Mouse (Mus musculus) urinary bladder, postnatal 25 days (tissue): ENCODE results near the gene Psg19.
"Not testable (repeated sequence)": the region's sequence is repeated elsewhere in the genome, so short reads cannot be mapped to it uniquely, and the experiment has no call there.

Experiments used
- DNase-seq: peaks from one replicate; pipeline ENCODE4 v3.0.0; 2022; ENCODE audit warnings: low spot score

The Psg19 gene

GRCm38 (mm10) chr7:18798420-18798819 is at the start of gene Psg19:
Gene Psg19, minus strand, starts transcription at chr7:18798520.
- no peak for DNase-seq

- no peak for DNase-seq
These were observed 46.5 kb upstream of the Psg19 start for GRCm38 (mm10) chr7:18844811-18845210.

GRCm38 (mm10) chr7:18841174-18841567 is 42.9 kb upstream of the Psg19 start:
- DNase-seq: no peak

GRCm38 (mm10) chr7:18840386-18841173 is 42.3 kb upstream of the Psg19 start:
- peak; percentile 38 for DNase-seq

- no peak for DNase-seq
These were observed 41.5 kb upstream of the Psg19 start, which contains the start of gene Mill2 for GRCm38 (mm10) chr7:18839865-18840264. Gene Mill2, plus strand, starts transcription at chr7:18839966.

GRCm38 (mm10) chr7:18832298-18832697 is 34.0 kb upstream of the Psg19 start:
- DNase-seq: no peak

- no peak for DNase-seq
These were observed 31.2 kb upstream of the Psg19 start for GRCm38 (mm10) chr7:18829545-18829944.

GRCm38 (mm10) chr7:18828592-18828991 is 30.3 kb upstream of the Psg19 start:
- DNase-seq: no peak

- no peak for DNase-seq
These were observed 29.6 kb upstream of the Psg19 start for GRCm38 (mm10) chr7:18827792-18828546.

- DNase-seq: no peak
These were observed 23.2 kb upstream of the Psg19 start, which contains the start of gene Psg17 for GRCm38 (mm10) chr7:18821507-18821906. Gene Psg17, minus strand, starts transcription at chr7:18821607.

- DNase-seq: no peak
These were observed 20.0 kb upstream of the Psg19 start for GRCm38 (mm10) chr7:18818301-18818700.

GRCm38 (mm10) chr7:18803526-18803925 is 5.2 kb upstream of the Psg19 start:
- DNase-seq: no peak

GRCm38 (mm10) chr7:18799129-18799528 is 809 bp upstream of the Psg19 start:
- DNase-seq: no peak

GRCm38 (mm10) chr7:18790671-18791070 is 7.6 kb downstream of the Psg19 start:
- not testable (repeated sequence) for DNase-seq

- not testable (repeated sequence) for DNase-seq
These were observed 17.0 kb downstream of the Psg19 start for GRCm38 (mm10) chr7:18781301-18781700.

GRCm38 (mm10) chr7:18779337-18779781 is 19.0 kb downstream of the Psg19 start:
- DNase-seq: no peak

GRCm38 (mm10) chr7:18762885-18763284 is 35.4 kb downstream of the Psg19 start:
- DNase-seq: not testable (repeated sequence)

- DNase-seq: not testable (repeated sequence)
These were observed 38.2 kb downstream of the Psg19 start for GRCm38 (mm10) chr7:18760152-18760551.

- DNase-seq: peak; percentile 36
These were observed 48.3 kb downstream of the Psg19 start for GRCm38 (mm10) chr7:18749896-18750477.

- no peak for DNase-seq
These were observed 49.1 kb downstream of the Psg19 start for GRCm38 (mm10) chr7:18748994-18749895.

- not testable (repeated sequence) for DNase-seq
These were observed 50.9 kb downstream of the Psg19 start for GRCm38 (mm10) chr7:18747420-18747819.
